Mouse (Mus musculus) embryonic facial prominence, embryonic 11.5 days (tissue): ENCODE data around the gene Mptx1. TPM values are rescaled to one million over a fixed set of nuclear protein-coding genes. Genes with fewer than 3 reads are reported as not detected.

Source experiments
- polyA plus RNA-seq: library from polyadenylated mRNA; unstranded; fragments of >200 nt; fragmentation: Nextera tagmentation; extraction: Ambion mirVana; gene quantifications from 2 replicates; pipeline ENCODE4 v1.2.1, GENCODE M21; 2014

Mptx1 gene
- polyA plus RNA-seq, 1 experiment from 2014 or later: not detected

Other genes with a start within 250 kb of the Mptx1 start
- not detected in 2 replicates for gene Olfr429, start 246.2 kb upstream of the Mptx1 start, polyA plus RNA-seq
- gene Olfr427, start 233.6 kb upstream of the Mptx1 start, polyA plus RNA-seq: not detected in 2 replicates
- 0.64 and 0.90 TPM in 2 replicates for gene Olfr231, start 209.4 kb upstream of the Mptx1 start, polyA plus RNA-seq
- gene Olfr424, start 199.0 kb upstream of the Mptx1 start, polyA plus RNA-seq: 0.29 TPM in 1 of 2 replicates, not detected in the other
- gene Olfr420, start 174.9 kb upstream of the Mptx1 start, polyA plus RNA-seq: 0.14 and 0.34 TPM in 2 replicates
- 2.0 and 2.4 TPM in 2 replicates for gene Spta1, start 157.7 kb upstream of the Mptx1 start, polyA plus RNA-seq
- not detected in 2 replicates for gene Olfr419, start 78.5 kb upstream of the Mptx1 start, polyA plus RNA-seq
- gene Olfr417, start 34.6 kb downstream of the Mptx1 start, polyA plus RNA-seq: not detected in 2 replicates
- not detected in 2 replicates for gene Olfr248, start 60.5 kb downstream of the Mptx1 start, polyA plus RNA-seq
- gene Olfr414, start 93.5 kb downstream of the Mptx1 start, polyA plus RNA-seq: not detected in 2 replicates
- not detected in 2 replicates for gene Olfr220, start 111.6 kb downstream of the Mptx1 start, polyA plus RNA-seq
- gene Fmn2, start 171.3 kb downstream of the Mptx1 start, polyA plus RNA-seq: 2.1 and 2.2 TPM in 2 replicates